Mouse (Mus musculus): ENCODE measurements at regions not wholly inside any gene's neighbourhood (a gene's known extent, or its start where the extent isn't known, plus 50 kb on each side); places are given as distances from the start of the nearest gene placed in this dataset.

GRCm38 (mm10) chr12:109516961-109517360 is 64.3 kb downstream of the Dlk1 start:
- TF ChIP-seq GATA1 (IDR thresholded peaks at IDR 0.05; ENCODE audit: borderline replicate concordance, low read length) = no peak
- no peak for TF ChIP-seq FLI1 (IDR thresholded peaks at IDR 0.05; ENCODE audit: low read length)

All from megakaryocyte, embryonic 14.5 days (primary cell).